ENCODE assay signal across 11 mouse cellular contexts in the genomic region with DNA sequence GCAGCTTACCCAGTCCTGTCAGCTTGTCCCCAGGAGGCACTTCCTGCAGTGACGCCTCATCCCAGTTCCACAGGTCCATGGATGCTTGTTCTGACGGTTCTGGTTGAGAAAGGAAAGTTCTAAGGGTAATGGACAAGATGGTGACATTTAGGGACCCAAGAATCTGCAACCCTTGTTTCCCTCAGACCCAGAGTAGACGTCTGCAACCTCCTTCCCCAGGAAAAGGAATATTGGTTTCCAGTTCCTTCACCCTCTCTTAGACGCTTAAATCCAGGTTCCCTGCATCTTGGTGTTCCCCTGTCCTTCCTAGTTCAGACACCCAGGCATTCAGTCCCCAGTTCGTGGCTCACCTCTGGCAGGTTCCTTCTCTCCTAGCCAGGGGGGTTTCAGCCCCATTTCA. TPM values are rescaled to one million over a fixed set of nuclear protein-coding genes. Genes with fewer than 3 reads are reported as not detected.
DNase-seq lines count a peak whose midpoint lies in the region; ATAC-seq and TF ChIP-seq lines count a peak whose summit lies in the region.
"Had no signal": no experiment of that assay in that cellular context is flagged by ENCODE, and none has a peak within 500 bp of the region (broad histone marks: within the 10 kb centered on the region; RNA-seq: fewer than 3 reads in every experiment).

TSS of gene Etv2 (minus strand) at position 101 of the 400 bp plus-strand sequence.

- no peak within 1 kb of the TSS for H3K27ac ChIP-seq in heart, embryonic 13.5 days (replicated peaks)
- no peak within 1 kb of the TSS for H3K27ac ChIP-seq in hindbrain, embryonic 15.5 days (replicated peaks)
- no peak within 1 kb of the TSS for H3K27ac ChIP-seq in midbrain, embryonic 11.5 days (ENCODE audit: low read depth, low read length)

- WGBS in heart, embryonic 13.5 days, result 7% methylated on average over 5 of the region's 5 CpGs
- 2% methylated on average over 5 of the region's 5 CpGs for WGBS in hindbrain, embryonic 15.5 days
- 3% methylated on average over 5 of the region's 5 CpGs for WGBS in midbrain, embryonic 11.5 days

- H3K9me3 ChIP-seq in heart, embryonic 13.5 days, result no peaks in the 10 kb centered on the region
- no peaks in the 10 kb centered on the region for H3K9me3 ChIP-seq in G1E (replicated peaks)
- H3K9me3 ChIP-seq in hindbrain, embryonic 15.5 days, result no peaks in the 10 kb centered on the region
- H3K9me3 ChIP-seq in midbrain, embryonic 11.5 days (ENCODE audit: control insufficient read depth, low read length), result no peaks in the 10 kb centered on the region

- peak within 1 kb of the TSS; percentile 60 for H3K4me2 ChIP-seq in heart, embryonic 13.5 days
- peak within 1 kb of the TSS; percentile 34 for H3K4me2 ChIP-seq in hindbrain, embryonic 15.5 days
- peak within 1 kb of the TSS; percentile 16 for H3K4me2 ChIP-seq in midbrain, embryonic 11.5 days

- ATAC-seq in heart, embryonic 13.5 days (ENCODE audit: extremely low read depth, insufficient number of reproducible peaks, low FRiP score, low TSS enrichment), result no peak
- no peak for ATAC-seq in G1E (ENCODE audit: extremely low read depth, insufficient number of reproducible peaks, low FRiP score, poor library complexity, severe bottlenecking)
- ATAC-seq in hindbrain, embryonic 15.5 days (ENCODE audit: low FRiP score, low read depth), result no peak
- no peak for ATAC-seq in midbrain, embryonic 11.5 days (ENCODE audit: low FRiP score)

- peaks cover 32% of the 10 kb centered on the region for H3K4me1 ChIP-seq in heart, embryonic 13.5 days
- peaks cover 12% of the 10 kb centered on the region for H3K4me1 ChIP-seq in G1E (ENCODE audit: insufficient read depth, low read depth, low read length)
- H3K4me1 ChIP-seq in hindbrain, embryonic 15.5 days (replicated peaks), result peaks cover 5% of the 10 kb centered on the region
- 0 out of 2 replicates have a peak, but pooled peaks cover 4% of the 10 kb centered on the region for H3K4me1 ChIP-seq in midbrain, embryonic 11.5 days (ENCODE audit: control insufficient read depth, insufficient read depth, low read length)

- H3K27me3 ChIP-seq in heart, embryonic 13.5 days (replicated peaks), result peaks cover 59% of the 10 kb centered on the region
- H3K27me3 ChIP-seq in G1E (ENCODE audit: insufficient read depth, low read length), result peaks cover 41% of the 10 kb centered on the region
- peaks cover 60% of the 10 kb centered on the region for H3K27me3 ChIP-seq in hindbrain, embryonic 15.5 days
- peaks cover 46% of the 10 kb centered on the region for H3K27me3 ChIP-seq in midbrain, embryonic 11.5 days (ENCODE audit: control insufficient read depth, insufficient read depth, low read length)

- intact Hi-C loops in left cerebral cortex, postnatal 14 days (cut with DNase I), result no loop called here

- no peak for TF ChIP-seq CTCF in G1E (IDR thresholded peaks at IDR 0.05; ENCODE audit: low read depth, low read length)

- peak within 1 kb of the TSS; percentile 39 for H3K4me3 ChIP-seq in heart, embryonic 13.5 days
- peak within 1 kb of the TSS; percentile 1; the same call in 1 of the 2 replicates for H3K4me3 ChIP-seq in G1E (ENCODE audit: low read depth, low read length)
- H3K4me3 ChIP-seq in hindbrain, embryonic 15.5 days, result peak within 1 kb of the TSS; percentile 6
- 0 out of 2 replicates have a peak within 1 kb of the TSS, but pooled peaks have one; percentile 10 for H3K4me3 ChIP-seq in midbrain, embryonic 11.5 days (ENCODE audit: low read depth, low read length)

- no peak for DNase-seq in heart, adult 18-20 months
- DNase-seq in G1E (ENCODE audit: low spot score), result no peak
- no peak for DNase-seq in midbrain, embryonic 11.5 days (ENCODE audit: low spot score, missing footprints)
- DNase-seq in left cerebral cortex, postnatal 14 days (ENCODE audit: low spot score in 2 of 2), result no peak
- DNase-seq in gastrocnemius, adult 18-20 months (ENCODE audit: low spot score), result no peak
- DNase-seq in urinary bladder, postnatal 4 days (ENCODE audit: low spot score in 2 of 2), result no peak
- DNase-seq: B cell, adult 2 months; thymus, postnatal 25 days had no signal

- H3K36me3 ChIP-seq in heart, embryonic 13.5 days, result peaks cover 11% of the 10 kb centered on the region
- peaks cover 13% of the 10 kb centered on the region for H3K36me3 ChIP-seq in G1E (replicated peaks)
- peaks cover 9% of the 10 kb centered on the region for H3K36me3 ChIP-seq in hindbrain, embryonic 15.5 days
- no peaks in the 10 kb centered on the region for H3K36me3 ChIP-seq in midbrain, embryonic 11.5 days (ENCODE audit: control insufficient read depth, insufficient read depth, low read length)

- peak within 1 kb of the TSS; percentile 61 for H3K9ac ChIP-seq in heart, embryonic 13.5 days
- no peak within 1 kb of the TSS for H3K9ac ChIP-seq in hindbrain, embryonic 15.5 days
- no peak within 1 kb of the TSS for H3K9ac ChIP-seq in midbrain, embryonic 11.5 days (ENCODE audit: low read length)

RNA-seq across cellular contexts. Expression of gene Etv2, which starts in this region (rescaled TPM):
- 0.33 and 0.37 TPM in 2 replicates for polyA plus RNA-seq in heart, embryonic 13.5 days (2015; fragmentation: Nextera tagmentation; extraction: Ambion mirVana)
- not detected for total RNA-seq in heart, adult 18-20 months (2021)
- total RNA-seq in G1E (2014; fragmentation: Nextera tagmentation) (not detected in 2 replicates), G1E (2017) (not detected in 2 replicates)
- not detected in 2 replicates for polyA plus RNA-seq in G1E (2012)
- not detected in 2 replicates for polyA plus RNA-seq in hindbrain, embryonic 15.5 days (2015; fragmentation: Nextera tagmentation; extraction: Ambion mirVana)
- polyA plus RNA-seq in midbrain, embryonic 11.5 days (2014; fragmentation: Nextera tagmentation; extraction: Ambion mirVana), result not detected in 2 replicates
- total RNA-seq in left cerebral cortex, postnatal 14 days (2021), result not detected
- total RNA-seq in gastrocnemius, adult 18-20 months (2021), result not detected
- total RNA-seq: left cerebral cortex, postnatal 36 days had no signal
